Mouse (Mus musculus) intestine, embryonic 16.5 days (tissue): Measurements from ENCODE around the gene Mettl26. TPM values are rescaled to one million over a fixed set of nuclear protein-coding genes. Genes with fewer than 3 reads are reported as not detected.

ENCODE experiments used
- ATAC-seq: fragments of 200-750 bp; cut with Nextera tagmentation; 2 replicates; pipeline ENCODE4 v1.8.0; 2017; ENCODE audit warnings: moderate TSS enrichment, moderate library complexity
- H3K27ac ChIP-seq: fragments of 300-500 bp; sonication (generic); 2 replicates; pipeline ENCODE4 v1.5.1; 2014; ENCODE audit warnings: mild to moderate bottlenecking, low read length
- H3K27me3 ChIP-seq: fragments of 300-500 bp; sonication (generic); replicated peaks from 2 replicates; pipeline ENCODE4 v1.6.1; 2014; ENCODE audit warnings: low read length, control low read depth, mixed read lengths; ENCODE audit not compliant: control insufficient read depth, insufficient read depth
- H3K36me3 ChIP-seq: fragments of 300-500 bp; sonication (generic); 2 replicates; pipeline ENCODE4 v1.6.1; 2014; ENCODE audit warnings: low read length, control low read depth; ENCODE audit not compliant: control insufficient read depth, insufficient read depth
- H3K4me1 ChIP-seq: fragments of 300-500 bp; sonication (generic); 2 replicates; pipeline ENCODE4 v1.6.1; 2014; ENCODE audit warnings: low read length, control low read depth, mixed read lengths; ENCODE audit not compliant: control insufficient read depth, insufficient read depth
- H3K4me2 ChIP-seq: fragments of 300-500 bp; sonication (generic); 2 replicates; pipeline ENCODE4 v1.6.1; 2014; ENCODE audit warnings: low read depth, low read length, control low read depth
- H3K4me3 ChIP-seq: fragments of 300-500 bp; sonication (generic); 2 replicates; pipeline ENCODE4 v1.5.1; 2014; ENCODE audit warnings: mild to moderate bottlenecking, low read length
- H3K9ac ChIP-seq: fragments of 300-500 bp; sonication (generic); 2 replicates; pipeline ENCODE4 v1.6.1; 2014; ENCODE audit warnings: low read depth, low read length
- H3K9me3 ChIP-seq: fragments of 300-500 bp; sonication (generic); 2 replicates; pipeline ENCODE4 v1.6.1; 2016; ENCODE audit warnings: low read length, control low read depth; ENCODE audit not compliant: control insufficient read depth
- WGBS: fragments of 180-500 bp; shearing (Covaris S2); extraction: QIAGEN DNeasy Blood & Tissue Kit; methylation state at CpG from one replicate; pipeline ENCODE4 v1.1.7; 2014; 5-methylcytosine and 5-hydroxymethylcytosine counted together
- polyA plus RNA-seq: library from polyadenylated mRNA; unstranded; fragments of >200 nt; fragmentation: Nextera tagmentation; extraction: Ambion mirVana; gene quantifications from 2 replicates; pipeline ENCODE4 v1.2.1, GENCODE M21; 2015

Mettl26 gene
- polyA plus RNA-seq, 1 experiment from 2014 or later, result 66.9 TPM

DNA sequence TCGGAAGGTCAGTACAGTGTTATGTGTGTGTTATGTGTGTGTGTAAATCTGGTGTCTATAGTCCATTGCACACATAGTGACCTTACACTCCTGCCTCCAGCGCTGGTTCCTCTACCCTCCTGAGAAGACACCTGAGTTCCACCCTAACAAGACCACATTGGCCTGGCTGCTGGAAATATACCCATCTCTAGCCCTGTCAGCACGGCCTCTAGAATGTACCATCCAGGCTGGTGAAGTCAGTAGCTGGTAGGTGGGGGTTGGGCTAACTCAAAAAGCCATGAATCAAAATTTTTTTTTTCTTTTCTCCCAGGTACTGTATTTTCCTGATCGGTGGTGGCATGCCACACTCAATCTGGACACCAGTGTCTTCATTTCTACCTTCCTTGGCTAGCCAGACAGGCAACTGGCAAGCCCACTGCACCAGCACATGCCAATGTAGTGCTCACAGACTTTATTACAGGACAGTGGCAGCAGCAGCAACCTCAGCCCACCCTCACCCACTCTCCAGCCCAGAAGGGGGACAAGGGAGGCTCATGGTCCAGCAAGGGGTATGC, 44.6 kb upstream of the Mettl26 start:
- Histone ChIP-seq H3K4me2 (peak overlapping the region; percentile 67), H3K36me3 (peaks cover 15% of the 10 kb centered on the region), H3K27ac (0 out of 2 replicates have a peak overlapping the region, but pooled peaks have one; percentile 93), H3K27me3 (no peaks in the 10 kb centered on the region), H3K4me3 (peak overlapping the region; percentile 69), H3K9ac (0 out of 2 replicates have a peak overlapping the region, but pooled peaks have one; percentile 82), H3K9me3 (no peaks in the 10 kb centered on the region), H3K4me1 (peaks cover 50% of the 10 kb centered on the region)
- ATAC-seq, result no peak
- WGBS, result 80% methylated on average over 4 of the region's 4 CpGs

GRCm38 (mm10) chr17:25830806-25831431, 44.0 kb upstream of the Mettl26 start:
- Histone ChIP-seq H3K27me3 (no peaks in the 10 kb centered on the region), H3K27ac (no peak overlapping the region), H3K9ac (peak overlapping the region; percentile 90; the same call in 1 of the 2 replicates), H3K4me2 (peak overlapping the region; percentile 98), H3K9me3 (no peaks in the 10 kb centered on the region), H3K36me3 (peaks cover 15% of the 10 kb centered on the region), H3K4me3 (peak overlapping the region; percentile 85), H3K4me1 (peaks cover 54% of the 10 kb centered on the region)
- 82% methylated on average over 14 of the region's 14 CpGs for WGBS
- no peak for ATAC-seq

- Histone ChIP-seq H3K36me3 (peaks cover 10% of the 10 kb centered on the region), H3K9ac (peak overlapping the region; percentile 90), H3K4me3 (peak overlapping the region; percentile 85), H3K27me3 (no peaks in the 10 kb centered on the region), H3K27ac (peak overlapping the region; percentile 93), H3K4me2 (peak overlapping the region; percentile 98), H3K4me1 (peaks cover 61% of the 10 kb centered on the region), H3K9me3 (no peaks in the 10 kb centered on the region)
- 45% methylated on average over 21 of the region's 21 CpGs for WGBS
- ATAC-seq, result no peak
Observed at GRCm38 (mm10) chr17:25831451-25832281, 43.2 kb upstream of the Mettl26 start.

DNA sequence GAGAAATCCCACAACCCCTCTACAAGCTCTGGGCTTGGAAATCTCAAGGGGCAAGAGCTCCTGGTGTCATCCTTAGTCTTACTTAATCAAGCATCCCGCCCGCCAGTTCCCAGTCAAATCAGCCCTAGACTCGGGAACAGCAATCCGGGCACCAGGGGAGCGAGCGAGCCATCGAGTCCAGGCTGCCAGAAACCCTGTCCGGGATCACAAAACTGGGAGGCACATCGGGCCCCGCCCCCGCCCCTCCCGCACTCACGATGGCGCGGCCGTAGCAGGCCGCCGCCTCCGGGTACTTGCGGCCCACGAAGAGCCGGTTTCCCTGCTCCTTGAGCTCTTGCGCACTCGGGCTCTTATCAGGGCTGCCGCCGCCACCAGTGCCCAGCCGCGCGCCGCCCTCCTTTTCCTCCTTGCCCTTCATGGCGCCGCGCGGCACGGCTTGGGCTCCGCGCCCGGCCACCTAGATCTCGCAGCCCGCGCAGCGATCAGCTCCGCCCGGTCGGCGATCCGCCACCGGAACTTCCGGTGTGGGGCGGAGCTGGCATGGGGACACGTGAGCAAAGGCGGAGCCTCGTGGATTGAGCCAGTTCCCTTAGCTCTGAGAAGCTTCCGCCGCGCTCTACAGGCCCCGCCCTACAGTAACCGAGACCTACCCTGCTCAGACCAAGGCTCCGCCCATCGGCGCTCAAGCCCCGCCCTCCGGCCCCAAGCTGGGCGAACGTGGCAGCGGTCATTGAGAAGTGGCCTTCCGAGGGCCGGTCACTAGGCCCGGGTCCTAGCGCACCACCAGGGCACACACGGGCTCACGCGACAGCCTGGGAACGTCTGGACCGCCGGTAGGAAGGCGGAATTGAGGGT, 42.2 kb upstream of the Mettl26 start:
- Histone ChIP-seq H3K27me3 (no peaks in the 10 kb centered on the region), H3K4me1 (peaks cover 70% of the 10 kb centered on the region), H3K27ac (peak overlapping the region; percentile 97), H3K9ac (peak overlapping the region; percentile 90), H3K36me3 (peaks cover 10% of the 10 kb centered on the region), H3K9me3 (no peaks in the 10 kb centered on the region), H3K4me3 (peak overlapping the region; percentile 85), H3K4me2 (peak overlapping the region; percentile 98)
- whole genome bisulfite sequencing, result under 1% methylated on average over 77 of the region's 77 CpGs
- ATAC-seq, result peak; percentile 89

DNA sequence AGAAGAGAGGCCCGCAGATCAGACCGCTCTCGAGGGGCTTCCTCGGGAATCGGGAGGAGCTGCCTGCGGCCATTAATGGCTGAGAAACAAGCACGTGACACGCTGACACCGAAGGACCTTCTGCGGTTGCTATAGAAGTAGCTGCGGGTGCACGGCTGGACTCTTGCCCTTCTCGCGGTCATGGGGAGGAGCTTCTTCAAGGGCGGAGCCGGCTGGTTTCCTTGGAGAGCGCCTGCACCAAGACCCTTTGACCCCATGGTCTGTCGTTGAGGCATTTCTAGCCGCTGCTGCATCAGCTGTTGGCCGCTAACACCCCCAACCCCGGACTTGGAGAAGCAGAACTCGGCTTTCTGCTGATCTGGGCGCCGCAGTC, 41.6 kb upstream of the Mettl26 start, which contains the start of gene Stub1:
Gene Stub1 (minus strand): TSS at position 114 of the 373 bp plus-strand sequence.
- H3K27me3 ChIP-seq, result no peaks in the 10 kb centered on the region
- H3K9me3 ChIP-seq, result no peaks in the 10 kb centered on the region
- H3K36me3 ChIP-seq, result peaks cover 10% of the 10 kb centered on the region
- ATAC-seq, result peak; percentile 78
- H3K4me2 ChIP-seq, result peak within 1 kb of the TSS; percentile 98
- peak within 1 kb of the TSS; percentile 85 for H3K4me3 ChIP-seq
- WGBS, result under 1% methylated on average over 24 of the region's 24 CpGs
- peak within 1 kb of the TSS; percentile 90 for H3K9ac ChIP-seq
- H3K4me1 ChIP-seq, result peaks cover 71% of the 10 kb centered on the region
- H3K27ac ChIP-seq, result peak within 1 kb of the TSS; percentile 97

GRCm38 (mm10) chr17:25833961-25834594, 40.8 kb upstream of the Mettl26 start:
- H3K4me3 ChIP-seq, result peak overlapping the region; percentile 85
- H3K27me3 ChIP-seq, result no peaks in the 10 kb centered on the region
- H3K9me3 ChIP-seq, result no peaks in the 10 kb centered on the region
- H3K9ac ChIP-seq, result peak overlapping the region; percentile 86
- H3K4me2 ChIP-seq, result peak overlapping the region; percentile 94
- 16% methylated on average over 6 of the region's 6 CpGs for WGBS
- ATAC-seq, result no peak
- peaks cover 67% of the 10 kb centered on the region for H3K4me1 ChIP-seq
- H3K36me3 ChIP-seq, result peaks cover 11% of the 10 kb centered on the region
- H3K27ac ChIP-seq, result peak overlapping the region; percentile 97

DNA sequence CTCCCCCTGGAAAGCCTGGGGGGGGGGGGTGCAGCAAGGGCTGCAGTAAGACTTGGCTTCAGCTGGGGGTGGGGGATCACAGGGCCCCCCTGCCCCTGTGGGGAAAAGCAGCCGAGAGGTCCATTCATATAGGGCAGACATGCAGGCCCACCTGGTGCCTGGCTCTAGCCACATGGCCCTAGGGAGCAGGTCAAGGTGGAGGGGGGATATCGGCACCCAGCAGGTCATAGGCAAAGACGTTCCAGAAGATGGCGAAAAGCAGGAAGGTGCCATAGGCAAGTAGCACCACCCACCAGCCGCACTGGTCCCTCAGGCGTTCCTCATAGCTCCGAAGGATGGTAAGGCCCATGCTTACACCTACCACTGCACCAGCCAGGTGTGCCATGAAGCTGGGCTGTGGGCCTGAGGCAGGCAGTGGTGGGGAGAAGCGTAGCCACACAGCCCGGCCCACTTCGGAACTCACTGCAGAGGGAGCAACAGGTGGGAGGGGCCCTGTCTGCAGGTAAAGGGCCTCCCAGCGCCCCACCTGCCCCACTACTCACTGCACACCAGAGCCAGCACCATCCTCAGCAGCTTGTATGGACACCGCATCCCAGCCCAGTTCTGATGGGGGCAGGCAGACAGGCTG, 40.2 kb upstream of the Mettl26 start:
- H3K27me3 ChIP-seq, result no peaks in the 10 kb centered on the region
- H3K36me3 ChIP-seq, result peaks cover 15% of the 10 kb centered on the region
- peak overlapping the region; percentile 97 for H3K27ac ChIP-seq
- H3K9me3 ChIP-seq, result no peaks in the 10 kb centered on the region
- peaks cover 65% of the 10 kb centered on the region for H3K4me1 ChIP-seq
- peak overlapping the region; percentile 85 for H3K4me3 ChIP-seq
- H3K4me2 ChIP-seq, result peak overlapping the region; percentile 94
- 71% methylated on average over 12 of the region's 12 CpGs for WGBS
- H3K9ac ChIP-seq, result peak overlapping the region; percentile 86
- ATAC-seq, result no peak

DNA sequence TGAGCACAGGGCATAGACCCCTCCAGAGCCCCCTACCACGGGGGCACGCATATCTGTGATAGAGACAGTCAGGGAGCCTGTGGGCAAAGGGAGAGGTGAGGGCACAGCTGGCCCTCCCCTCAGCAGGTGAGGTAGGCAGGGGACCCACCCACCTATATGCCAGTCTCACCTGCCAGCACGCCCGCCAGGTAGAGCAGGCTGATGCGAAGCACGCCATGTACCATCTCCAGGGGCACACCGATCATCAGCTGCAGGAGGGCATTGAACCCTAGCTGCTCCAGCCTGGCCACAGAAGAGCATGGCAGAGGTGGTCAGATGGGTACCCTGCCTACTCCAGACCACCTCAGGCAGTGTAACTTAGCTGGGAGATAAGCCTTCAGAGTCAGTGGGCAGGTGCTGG, 39.6 kb upstream of the Mettl26 start:
- no peak overlapping the region for H3K27ac ChIP-seq
- 91% methylated on average over 7 of the region's 7 CpGs for WGBS
- H3K9ac ChIP-seq, result peak overlapping the region; percentile 86
- peak overlapping the region; percentile 94; the same call in 1 of the 2 replicates for H3K4me2 ChIP-seq
- H3K4me1 ChIP-seq, result peaks cover 59% of the 10 kb centered on the region
- H3K27me3 ChIP-seq, result no peaks in the 10 kb centered on the region
- H3K4me3 ChIP-seq, result peak overlapping the region; percentile 85; the same call in 1 of the 2 replicates
- H3K36me3 ChIP-seq, result peaks cover 15% of the 10 kb centered on the region
- no peaks in the 10 kb centered on the region for H3K9me3 ChIP-seq
- no peak for ATAC-seq
